Mouse (Mus musculus) cortical plate, adult 2 months (tissue): Measurements from ENCODE around the gene Tbx21.

Source experiments
- CTCF ChIP-seq: fragments of 200-500 bp; IDR thresholded peaks from 2 replicates; pipeline ENCODE4 v1.5.1; 2011; ENCODE audit warnings: mild to moderate bottlenecking, control low read depth, low read length; ENCODE audit not compliant: insufficient read depth; ENCODE audit errors: extremely low read depth
- POLR2A ChIP-seq: fragments of 200-500 bp; IDR thresholded peaks from 2 replicates; pipeline ENCODE4 v1.6.1; 2011; ENCODE audit warnings: mild to moderate bottlenecking, low read length, control low read depth; ENCODE audit not compliant: insufficient read depth; ENCODE audit errors: extremely low read depth

DNA sequence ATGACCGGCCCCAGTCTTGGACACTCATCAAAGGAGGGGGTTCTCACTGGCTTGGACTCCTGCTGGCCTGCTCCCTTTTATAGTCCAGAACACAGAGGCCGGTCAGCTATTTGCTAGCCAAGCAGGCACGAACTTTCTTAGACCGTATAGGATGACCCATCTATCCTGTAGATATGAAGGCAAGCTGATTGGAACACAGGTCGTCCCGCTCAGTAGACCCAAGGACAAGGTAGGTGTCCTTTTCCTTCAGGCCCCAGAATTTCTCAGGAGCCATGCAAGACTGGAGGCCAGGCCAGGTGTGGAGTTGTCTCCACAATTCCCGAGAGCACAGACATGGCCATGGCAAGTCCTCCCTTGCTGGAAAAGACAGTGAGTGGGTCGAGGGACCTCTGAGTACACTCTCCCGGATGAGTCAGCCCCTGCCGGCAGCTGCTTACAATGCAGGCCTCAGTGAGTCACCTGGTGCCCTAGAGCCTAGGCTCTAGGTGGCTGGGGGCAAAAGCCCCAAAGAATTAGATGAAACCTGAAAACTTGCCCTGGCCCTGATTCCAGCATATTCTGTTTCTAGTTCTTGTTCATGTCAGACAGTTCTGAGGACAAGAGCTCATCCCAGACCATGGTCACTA, 37.6 kb upstream of the Tbx21 start:
- no peak for TF ChIP-seq CTCF
- TF ChIP-seq POLR2A, result no peak
